Mouse (Mus musculus): ENCODE measurements around the gene Baz1b.

Baz1b gene

DNA sequence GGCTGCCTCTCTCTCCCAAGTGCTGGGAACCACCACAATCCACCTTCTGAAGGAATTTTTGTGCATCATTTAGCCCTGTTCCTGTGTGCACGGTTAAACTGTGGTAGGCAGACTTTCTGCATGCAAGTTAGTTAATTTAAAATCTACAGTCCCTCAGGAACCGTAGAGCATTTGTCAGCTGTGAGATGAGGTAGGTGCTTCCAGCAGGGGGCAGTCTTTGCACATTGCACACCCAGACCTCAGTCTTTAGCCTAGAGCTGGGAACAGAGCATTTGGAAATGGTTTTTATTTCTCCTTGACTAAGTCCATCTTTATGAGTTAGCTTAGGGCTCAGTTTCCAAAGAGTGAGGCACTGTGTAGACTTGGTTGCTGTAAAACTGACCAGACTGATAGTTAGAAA is 49.5 kb downstream of the Baz1b start:
- peak in 1 of 2 experiments; percentile 69 for DNase-seq (ENCODE audit: low spot score in 2 of 2)

- no peak for DNase-seq (ENCODE audit: low spot score in 2 of 2)
Measured at GRCm38 (mm10) chr5:135238832-135239231, 51.8 kb downstream of the Baz1b start.

DNA sequence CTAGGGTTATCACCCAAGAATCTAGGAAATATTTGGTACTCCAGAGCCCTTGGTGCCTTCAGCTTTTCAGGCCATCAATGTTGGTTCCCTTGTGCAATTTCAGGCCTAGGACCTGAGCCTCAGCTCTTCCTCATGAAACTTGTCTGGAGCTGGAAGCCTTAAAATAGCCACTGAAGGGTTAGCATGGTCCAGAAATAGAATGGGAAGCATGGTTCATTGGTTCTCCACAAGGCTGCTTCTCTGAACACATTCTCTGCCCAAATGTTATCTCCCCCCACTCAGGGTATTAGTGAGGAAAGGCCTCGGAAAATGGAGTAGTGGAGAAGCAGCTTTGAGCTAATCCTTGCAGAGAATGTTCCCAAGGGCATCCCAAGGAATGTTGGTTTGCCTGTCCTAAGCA is 54.4 kb downstream of the Baz1b start:
- no peak for DNase-seq (ENCODE audit: low spot score in 2 of 2)

DNA sequence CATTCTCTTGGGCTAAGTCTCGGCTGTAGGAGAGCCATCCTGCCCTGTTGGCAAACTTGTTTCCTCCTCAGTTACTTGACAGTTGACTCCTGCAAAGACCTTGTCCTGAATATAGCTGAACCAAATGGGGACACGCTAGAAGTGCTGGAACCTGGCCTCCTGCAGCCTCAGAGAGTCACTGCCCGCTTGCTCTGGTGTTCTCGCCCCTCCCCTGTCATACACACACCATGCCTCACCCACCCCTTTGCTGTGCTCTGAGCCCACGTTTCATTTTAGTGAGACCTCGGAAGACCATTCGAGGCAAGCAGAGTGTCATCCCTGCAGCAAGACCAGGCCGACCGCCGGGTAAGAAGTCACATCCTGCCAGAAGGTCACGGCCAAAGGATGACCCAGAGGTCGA is 55.1 kb downstream of the Baz1b start:
- no peak for DNase-seq (ENCODE audit: low spot score in 2 of 2)

DNA sequence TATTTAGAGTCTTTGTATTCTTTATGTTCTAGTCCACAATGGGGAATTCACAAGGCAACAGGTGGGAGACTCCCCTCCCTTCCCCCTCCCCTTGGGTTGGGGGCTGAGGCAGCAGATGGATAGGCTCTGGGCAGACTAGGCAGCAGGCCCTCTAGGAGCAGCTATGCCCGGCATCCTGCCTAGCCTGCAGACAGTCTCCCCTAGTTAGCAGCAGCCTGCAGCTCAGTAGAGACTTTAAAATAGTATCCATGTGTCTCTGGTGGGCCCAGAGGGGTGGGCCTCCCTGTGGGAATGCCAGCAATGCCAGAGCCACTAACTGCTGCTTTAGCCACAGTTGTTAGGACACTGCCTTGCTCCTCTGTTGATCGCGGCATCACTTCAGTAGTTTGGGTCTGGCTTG is 55.5 kb downstream of the Baz1b start:
- DNase-seq (ENCODE audit: low spot score in 2 of 2) = no peak

- DNase-seq (ENCODE audit: low spot score in 2 of 2) = no peak
Measured at GRCm38 (mm10) chr5:135243166-135243565, 56.1 kb downstream of the Baz1b start.

DNA sequence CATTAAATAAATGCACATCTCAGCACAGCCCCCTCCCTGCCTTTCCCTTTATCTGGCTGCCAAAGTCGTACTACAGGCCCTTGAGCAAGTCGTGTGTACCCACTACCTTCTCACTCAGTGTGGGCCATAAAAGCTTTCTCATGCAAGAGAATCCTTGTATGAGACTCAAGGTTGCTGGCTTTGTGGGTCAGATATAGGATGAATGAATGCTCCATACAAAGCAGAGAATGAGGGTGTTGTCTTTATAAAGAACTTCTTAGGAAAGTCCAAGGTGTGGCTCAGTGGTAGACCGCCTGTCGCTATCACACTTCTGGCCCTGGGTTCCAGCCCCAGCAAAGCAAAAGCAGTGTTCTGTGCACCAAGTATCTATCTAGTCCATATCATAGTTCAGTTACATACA is 59.5 kb downstream of the Baz1b start:
- no peak for DNase-seq (ENCODE audit: low spot score in 2 of 2)

DNA sequence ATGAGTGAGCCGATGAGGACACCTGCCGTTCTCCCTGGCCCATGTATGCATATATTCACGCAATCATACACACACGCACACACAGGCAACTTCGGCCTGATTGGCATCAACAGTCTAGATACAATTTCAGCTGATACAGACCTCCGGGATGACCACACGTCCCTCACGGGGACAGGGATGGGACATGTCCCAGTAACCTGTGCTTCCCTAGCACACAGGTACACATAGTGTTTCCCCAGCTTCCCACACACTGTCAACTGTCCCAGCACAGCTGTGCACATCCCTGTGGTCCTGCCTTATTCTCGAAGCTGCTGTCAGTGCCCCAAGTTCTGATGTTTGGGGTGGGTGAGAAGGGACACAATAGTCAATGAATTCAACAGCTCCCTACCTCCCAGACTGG is 60.3 kb downstream of the Baz1b start:
- DNase-seq (ENCODE audit: low spot score in 2 of 2) = no peak

- DNase-seq (ENCODE audit: low spot score in 2 of 2) = no peak
Measured at GRCm38 (mm10) chr5:135248956-135249676, 62.1 kb downstream of the Baz1b start.

- no peak for DNase-seq (ENCODE audit: low spot score in 2 of 2)
Measured at GRCm38 (mm10) chr5:135250186-135251078, 63.4 kb downstream of the Baz1b start.

GRCm38 (mm10) chr5:135251079-135251454 is 64.0 kb downstream of the Baz1b start, which contains the start of gene Fzd9:
TSS of gene Fzd9 (minus strand) at chr5:135251230.
- peak; percentile 32 to 81 for DNase-seq (ENCODE audit: low spot score in 2 of 2)

DNA sequence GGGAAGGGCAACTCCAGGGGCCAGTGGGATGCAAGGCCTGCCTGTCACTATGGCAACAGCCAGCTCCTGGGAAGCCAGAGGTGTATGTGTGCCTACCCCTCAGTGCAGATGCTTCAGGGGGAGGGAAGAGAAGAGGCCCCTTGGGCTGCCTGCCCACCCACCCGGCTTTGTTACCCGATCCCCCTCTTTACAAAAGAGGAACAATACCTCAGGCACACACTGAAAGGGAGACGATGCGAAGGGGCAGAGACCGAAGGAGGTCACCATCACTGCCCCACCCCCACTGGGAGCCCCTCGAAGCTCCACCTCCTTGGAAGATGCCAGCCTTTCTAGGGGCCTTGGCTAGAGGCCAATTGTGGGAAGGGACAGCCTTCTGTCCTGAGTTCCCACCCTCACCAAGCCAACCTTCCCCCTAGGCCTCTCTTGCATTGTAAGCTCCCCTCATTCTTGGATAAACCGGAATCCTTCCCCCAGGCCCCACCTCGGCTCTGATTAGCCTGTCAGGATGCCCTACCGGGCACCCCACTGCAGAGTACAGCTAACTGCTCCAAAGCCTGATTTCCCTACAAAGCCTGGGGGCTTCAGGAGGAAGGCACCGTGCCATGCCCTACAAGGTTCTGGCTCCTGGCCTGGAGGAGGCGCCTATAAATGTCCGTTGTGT is 66.8 kb downstream of the Baz1b start:
- DNase-seq (ENCODE audit: low spot score in 2 of 2) = no peak

DNA sequence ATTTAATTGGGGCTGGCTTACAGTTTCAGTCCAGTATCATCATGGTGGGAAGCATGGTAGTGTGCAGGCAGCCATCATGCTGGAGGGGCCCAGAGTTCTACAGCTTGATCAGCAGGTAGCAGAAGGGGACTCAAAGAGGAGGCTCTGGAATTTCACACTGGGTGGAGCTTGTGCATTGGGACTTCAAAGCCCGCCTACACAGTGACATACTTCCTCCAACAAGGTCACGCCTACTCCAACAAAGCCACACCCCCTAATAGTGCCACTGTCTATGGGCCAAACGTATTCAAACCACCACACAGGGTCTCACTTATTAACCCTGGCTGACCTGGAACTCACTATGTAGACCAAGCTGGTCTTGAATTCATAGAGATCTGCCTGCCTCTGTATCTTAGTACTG is 69.1 kb downstream of the Baz1b start:
- no peak for DNase-seq (ENCODE audit: low spot score in 2 of 2)

DNA sequence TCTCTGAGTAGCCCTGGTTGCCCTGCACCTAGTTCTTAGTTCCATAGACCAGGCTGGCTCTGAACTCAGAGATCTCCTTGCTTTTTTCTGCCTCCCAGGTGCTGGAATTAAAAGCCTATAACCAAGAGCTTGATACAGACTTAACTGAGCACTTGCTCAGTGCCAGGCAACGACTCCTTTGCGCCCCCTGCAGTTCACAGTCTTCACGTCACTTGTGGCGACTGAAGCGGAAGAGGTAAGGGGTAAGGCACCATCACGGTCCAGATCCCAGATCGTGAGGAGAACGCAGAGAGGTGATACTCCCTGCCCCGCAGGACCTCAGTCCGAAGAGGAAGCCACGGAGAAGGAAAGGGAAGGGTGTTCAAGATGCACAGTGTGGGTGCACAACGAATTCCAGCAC is 70.5 kb downstream of the Baz1b start:
- DNase-seq (ENCODE audit: low spot score in 2 of 2) = no peak

DNA sequence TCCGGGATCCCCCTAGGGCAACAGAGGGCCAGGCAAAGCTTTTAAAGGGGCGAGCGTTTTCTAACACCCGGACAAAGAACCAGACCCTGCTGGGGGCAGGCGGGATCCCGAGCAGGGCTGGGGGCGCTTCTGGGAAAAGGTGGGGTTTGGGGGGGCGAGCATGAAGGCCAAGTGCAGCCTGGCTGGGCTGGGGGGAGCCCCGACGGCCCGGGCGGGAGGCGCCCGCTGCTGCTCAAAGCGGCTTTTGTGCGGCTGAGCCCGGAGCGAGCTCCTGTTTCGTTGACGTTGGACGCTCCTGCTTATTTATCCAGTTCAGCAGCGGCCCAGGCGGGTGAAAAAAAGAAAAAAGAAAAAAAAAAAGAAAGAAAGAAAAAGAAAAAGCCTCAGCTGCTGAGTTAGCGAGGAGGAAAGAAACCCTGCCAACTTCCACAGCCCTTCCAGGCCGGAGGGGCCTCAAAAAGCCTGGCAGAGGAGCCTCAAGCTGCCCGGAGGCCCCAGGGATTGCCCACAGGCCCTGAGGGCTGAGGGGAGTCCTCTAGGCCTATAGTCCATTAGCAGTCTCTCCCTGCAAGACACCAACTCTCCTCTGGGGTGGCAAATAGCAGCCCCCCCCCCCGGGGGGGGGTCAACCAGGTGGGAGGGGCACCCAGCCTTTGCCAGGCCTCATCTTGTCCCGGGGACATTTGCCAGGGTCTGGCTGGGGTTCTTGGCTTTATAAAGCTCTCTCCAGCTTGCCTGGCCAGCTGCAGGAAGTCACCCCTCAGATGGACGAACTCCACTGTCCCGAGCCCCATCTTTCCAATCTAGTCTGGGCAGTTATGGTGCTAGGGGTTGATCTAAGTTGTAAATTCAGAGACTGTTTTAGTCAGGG is 71.5 kb downstream of the Baz1b start:
- DNase-seq (ENCODE audit: low spot score in 2 of 2) = no peak

DNA sequence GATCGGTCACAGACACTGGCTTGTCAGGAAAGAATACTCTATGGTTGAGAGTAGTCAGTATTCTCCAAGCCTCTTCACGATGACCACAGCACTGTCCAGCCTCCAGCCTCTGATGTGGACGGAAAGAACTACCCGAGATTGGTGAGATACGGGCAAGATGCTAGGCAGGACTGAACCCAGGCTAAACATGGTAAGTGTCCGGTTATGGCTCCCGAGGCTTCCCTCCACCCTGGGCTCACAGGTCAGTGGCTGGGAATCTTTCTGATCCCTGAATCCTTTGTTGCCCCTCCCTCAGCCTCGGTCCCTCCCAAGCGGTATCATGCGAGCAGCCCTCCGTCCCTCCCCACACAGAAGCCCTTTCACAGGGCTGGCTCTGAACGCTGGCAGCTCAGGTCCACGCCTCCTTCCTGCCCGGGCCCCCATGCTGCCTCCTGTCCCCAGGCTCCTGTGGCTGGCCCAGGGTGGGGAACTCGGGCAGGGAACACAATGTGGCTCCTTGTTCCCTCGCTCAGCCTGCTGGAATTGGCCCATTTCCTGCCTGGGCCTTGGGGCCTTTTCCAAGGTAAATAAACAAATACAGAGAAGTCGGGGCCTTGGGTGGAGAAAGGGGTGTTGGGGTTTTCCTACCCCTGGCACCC is 76.9 kb downstream of the Baz1b start:
- DNase-seq (ENCODE audit: low spot score in 2 of 2) = peak in 1 of 2 experiments; percentile 48

DNA sequence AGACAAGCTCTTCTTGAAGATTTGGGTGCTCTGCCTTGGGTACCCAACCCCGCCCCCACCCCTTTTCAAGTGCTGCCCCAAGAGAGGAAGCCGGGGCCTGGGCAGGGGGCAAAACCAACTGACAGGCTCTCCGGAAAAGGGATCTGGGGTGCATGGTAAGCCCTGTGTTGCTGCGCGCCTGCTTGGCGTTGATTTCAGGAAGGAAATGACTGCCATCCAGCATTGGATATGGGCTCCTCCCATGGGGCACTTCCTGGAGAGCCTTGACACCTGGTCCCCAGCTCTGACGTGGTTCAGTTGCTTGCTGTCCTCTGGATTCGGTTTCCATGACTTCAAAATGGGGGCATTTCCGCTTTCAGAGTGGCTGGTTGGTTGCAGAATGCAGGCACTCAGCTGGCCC is 77.5 kb downstream of the Baz1b start:
- no peak for DNase-seq (ENCODE audit: low spot score in 2 of 2)

DNA sequence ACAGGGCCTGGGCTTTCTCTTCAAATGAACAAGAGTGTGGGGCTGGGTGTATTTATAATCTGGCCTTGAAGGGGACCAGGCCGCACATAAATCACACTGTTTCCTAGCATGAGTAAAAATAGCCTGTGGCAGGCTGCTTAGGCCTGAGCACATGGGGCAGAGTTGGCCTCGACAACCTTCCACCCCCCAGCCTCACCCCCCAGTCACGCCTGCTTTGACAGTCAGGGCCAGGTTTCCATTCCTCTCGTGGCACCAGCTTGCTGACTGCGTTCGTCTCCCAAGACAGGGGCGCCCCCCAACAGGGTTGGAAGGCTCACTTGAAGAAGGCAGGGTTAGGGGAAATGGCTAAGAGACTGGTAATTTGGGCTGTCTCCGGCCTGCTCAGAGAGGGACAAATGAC is 82.4 kb downstream of the Baz1b start:
- DNase-seq (ENCODE audit: low spot score in 2 of 2) = no peak

DNA sequence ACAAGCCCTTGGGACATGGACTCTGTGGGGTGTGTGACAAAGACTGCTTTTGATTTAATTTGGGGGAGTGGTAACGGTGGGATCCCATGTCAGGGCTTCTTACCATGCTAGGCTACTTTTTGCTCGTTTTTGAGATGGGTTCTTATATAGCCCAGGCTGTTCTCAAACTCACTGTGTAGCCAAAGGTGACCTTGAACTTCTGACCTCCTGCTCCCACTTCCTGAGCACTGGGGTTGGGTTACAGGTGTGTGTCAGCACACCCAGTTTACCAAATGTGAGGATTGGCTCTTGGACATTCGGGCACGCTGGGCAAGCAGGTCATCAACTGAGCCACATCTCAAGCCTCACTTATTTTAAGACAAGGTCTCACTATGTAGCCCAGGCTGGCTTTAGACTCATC is 83.3 kb downstream of the Baz1b start:
- DNase-seq (ENCODE audit: low spot score in 2 of 2) = no peak

DNA sequence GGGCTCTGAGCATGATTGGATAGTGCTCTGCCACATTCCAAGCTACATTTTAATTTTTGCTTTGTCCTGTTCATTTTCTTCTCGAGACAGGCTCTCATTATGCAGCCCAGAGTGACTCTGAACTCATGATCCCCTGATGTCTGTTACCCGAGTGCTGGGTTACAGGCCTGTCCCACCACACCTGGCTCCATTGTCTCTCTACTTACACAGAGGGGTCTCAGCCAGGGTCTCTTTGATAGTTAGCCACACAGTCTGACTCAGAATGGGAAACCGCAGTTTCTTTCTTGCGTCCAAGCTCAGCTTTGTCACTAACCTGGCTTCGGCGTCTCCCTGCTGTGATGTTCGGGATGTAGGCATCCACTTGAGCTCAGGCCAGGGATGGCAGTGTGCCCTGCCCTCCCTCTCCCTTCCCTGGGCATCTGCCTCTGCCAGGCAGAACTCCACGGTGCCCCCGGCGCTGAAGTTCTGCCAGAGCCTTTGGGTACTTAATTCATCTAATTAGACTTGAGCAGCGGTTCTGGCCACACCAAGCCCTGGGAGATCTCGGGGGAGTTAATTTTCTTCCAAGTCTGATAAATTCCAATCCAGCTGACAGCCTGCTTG is 84.6 kb downstream of the Baz1b start:
- peak in 1 of 2 experiments; percentile 56 for DNase-seq (ENCODE audit: low spot score in 2 of 2)
